Mouse (Mus musculus) heart, postnatal 4 days (tissue): ENCODE data around the gene Tpmt. TPM values are rescaled to one million over a fixed set of nuclear protein-coding genes. Genes with fewer than 3 reads are reported as not detected.

ENCODE experiments used
- DNase-seq: peaks from one replicate; pipeline ENCODE4 v3.0.0; 2021
- total RNA-seq, 2 experiments: library from RNA; stranded (reverse); gene quantifications; 2 replicates each; pipeline ENCODE4 v1.2.3; 2021

Tpmt gene
- total RNA-seq, 2 experiments from 2014 or later = 8.4 to 14.5 TPM

GRCm38 (mm10) chr13:46975930-46976329 is 68.6 kb downstream of the Tpmt start:
- no peak for DNase-seq

- no peak for DNase-seq
Observed at GRCm38 (mm10) chr13:46975031-46975551, 69.4 kb downstream of the Tpmt start.

Other genes with a start within 250 kb of the Tpmt start
- gene Kif13a, start 114.9 kb downstream of the Tpmt start, total RNA-seq = 100 to 1,000 TPM; 110 to 116 TPM
- 1 to 10 TPM; 2.9 to 4.2 TPM for gene Nhlrc1, start 29.9 kb downstream of the Tpmt start, total RNA-seq
- 1 to 10 TPM; 8.1 to 8.6 TPM for gene Kdm1b, start 1.2 kb downstream of the Tpmt start, total RNA-seq
- gene Dek, start 61.5 kb upstream of the Tpmt start, total RNA-seq = 10 to 100 TPM; 85.5 to 87.1 TPM
- 1 to 10 TPM; 7.3 to 8.1 TPM for gene Rnf144b, start 77.9 kb upstream of the Tpmt start, total RNA-seq